Mouse (Mus musculus) monocyte, adult 5-6 weeks (primary cell): ENCODE measurements around the gene Dnajc5g. TPM values are rescaled to one million over a fixed set of nuclear protein-coding genes. Genes with fewer than 3 reads are reported as not detected.

Source experiments
- total RNA-seq: library from RNA; stranded (forward); fragments of 200-1000, 200-491, 200-594 nt; gene quantifications from 3 replicates; pipeline ENCODE4 v1.2.3, GENCODE M21; 2017

The Dnajc5g gene
- total RNA-seq, 1 experiment from 2014 or later: not detected

Other genes starting within 250 kb of the Dnajc5g start
- 10.4 to 21.4 TPM (median 10.8 TPM) in 3 replicates for gene Tmem214, start 238.3 kb upstream of the Dnajc5g start, total RNA-seq
- gene Agbl5, start 217.6 kb upstream of the Dnajc5g start, total RNA-seq: 3.8 to 7.1 TPM (median 4.3 TPM) in 3 replicates
- 129 to 177 TPM (median 134 TPM) in 3 replicates for gene Ost4, start 198.5 kb upstream of the Dnajc5g start, total RNA-seq
- 15.1 to 25.3 TPM (median 22.0 TPM) in 3 replicates for gene Emilin1, start 192.9 kb upstream of the Dnajc5g start, total RNA-seq
- gene Khk, start 184.9 kb upstream of the Dnajc5g start, total RNA-seq: 26.4 to 32.2 TPM (median 29.8 TPM) in 3 replicates
- not detected in 3 replicates for gene Cgref1, start 160.7 kb upstream of the Dnajc5g start, total RNA-seq
- gene Preb, start 145.9 kb upstream of the Dnajc5g start, total RNA-seq: 117 to 146 TPM (median 144 TPM) in 3 replicates
- 0.10 TPM in 1 of 3 replicates, not detected in the others for gene Tcf23, start 137.6 kb upstream of the Dnajc5g start, total RNA-seq
- 44.7 to 61.4 TPM (median 49.9 TPM) in 3 replicates for gene Atraid, start 58.0 kb upstream of the Dnajc5g start, total RNA-seq
- gene Slc5a6, start 57.4 kb upstream of the Dnajc5g start, total RNA-seq: 0.38 to 3.7 TPM (median 3.0 TPM) in 3 replicates
- gene Cad, start 51.5 kb upstream of the Dnajc5g start, total RNA-seq: 4.8 to 18.4 TPM (median 9.6 TPM) in 3 replicates
- gene Slc30a3, start 2.0 kb downstream of the Dnajc5g start, total RNA-seq: not detected in 3 replicates
- not detected in 3 replicates for gene Trim54, start 10.4 kb downstream of the Dnajc5g start, total RNA-seq
- gene Ucn, start 32.5 kb downstream of the Dnajc5g start, total RNA-seq: not detected in 3 replicates
- 22.5 to 37.8 TPM (median 35.8 TPM) in 3 replicates for gene Mpv17, start 48.0 kb downstream of the Dnajc5g start, total RNA-seq
- gene Gm29609, start 73.6 kb downstream of the Dnajc5g start, total RNA-seq: 1.4 to 2.5 TPM (median 2.2 TPM) in 3 replicates
- gene Gtf3c2, start 73.9 kb downstream of the Dnajc5g start, total RNA-seq: 42.4 to 80.2 TPM (median 50.2 TPM) in 3 replicates
- 59.3 to 91.8 TPM (median 80.9 TPM) in 3 replicates for gene Snx17, start 86.9 kb downstream of the Dnajc5g start, total RNA-seq
- 12.1 to 24.5 TPM (median 22.7 TPM) in 3 replicates for gene Eif2b4, start 87.1 kb downstream of the Dnajc5g start, total RNA-seq
- gene Zfp513, start 96.0 kb downstream of the Dnajc5g start, total RNA-seq: 13.8 to 18.5 TPM (median 16.0 TPM) in 3 replicates
- 124 to 184 TPM (median 154 TPM) in 3 replicates for gene Ppm1g, start 114.4 kb downstream of the Dnajc5g start, total RNA-seq
- 322 to 390 TPM (median 323 TPM) in 3 replicates for gene Nrbp1, start 134.6 kb downstream of the Dnajc5g start, total RNA-seq
- gene Gm9970, start 134.9 kb downstream of the Dnajc5g start, total RNA-seq: not detected in 3 replicates
- gene Krtcap3, start 145.4 kb downstream of the Dnajc5g start, total RNA-seq: 2.5 to 14.9 TPM (median 12.9 TPM) in 3 replicates
- 18.6 to 39.4 TPM (median 21.2 TPM) in 3 replicates for gene Ift172, start 184.8 kb downstream of the Dnajc5g start, total RNA-seq
- gene Fndc4, start 189.8 kb downstream of the Dnajc5g start, total RNA-seq: 2.0 to 10.6 TPM (median 2.2 TPM) in 3 replicates
- not detected in 3 replicates for gene Gckr, start 191.2 kb downstream of the Dnajc5g start, total RNA-seq